Mouse (Mus musculus) gastrocnemius, adult 2 months (tissue): ENCODE measurements around the gene Rabgap1l. TPM values are rescaled to one million over a fixed set of nuclear protein-coding genes. Genes with fewer than 3 reads are reported as not detected.
"Not testable (repeated sequence)": the region's sequence is repeated elsewhere in the genome, so short reads cannot be mapped to it uniquely, and the experiment has no call there.

Experiments used
- DNase-seq: peaks from one replicate; pipeline ENCODE4 v3.0.0; 2022
- H3K27ac ChIP-seq: fragments of 200-600 bp; 2 replicates; pipeline ENCODE4 v1.8.1; 2022; ENCODE audit warnings: mild to moderate bottlenecking
- H3K4me3 ChIP-seq: fragments of 200-600 bp; 2 replicates; pipeline ENCODE4 v1.8.1; 2022; ENCODE audit warnings: mild to moderate bottlenecking, moderate library complexity
- CTCF ChIP-seq: fragments of 200-600 bp; IDR thresholded peaks from 2 replicates; pipeline ENCODE4 v1.8.1; 2022; ENCODE audit warnings: antibody characterized with exemption, mild to moderate bottlenecking, moderate library complexity
- intact Hi-C: fragments of 180-260 bp; cut with DNase I; formaldehyde crosslinking; loops from one replicate; pipeline ENCODE4 v1.15.1; 2025
- total RNA-seq, 2 experiments: library from RNA; stranded (reverse); gene quantifications; 2 replicates each; pipeline ENCODE4 v1.2.3; 2021

The Rabgap1l gene
- total RNA-seq, 2 experiments from 2014 or later: 7.7 to 15.3 TPM

DNA sequence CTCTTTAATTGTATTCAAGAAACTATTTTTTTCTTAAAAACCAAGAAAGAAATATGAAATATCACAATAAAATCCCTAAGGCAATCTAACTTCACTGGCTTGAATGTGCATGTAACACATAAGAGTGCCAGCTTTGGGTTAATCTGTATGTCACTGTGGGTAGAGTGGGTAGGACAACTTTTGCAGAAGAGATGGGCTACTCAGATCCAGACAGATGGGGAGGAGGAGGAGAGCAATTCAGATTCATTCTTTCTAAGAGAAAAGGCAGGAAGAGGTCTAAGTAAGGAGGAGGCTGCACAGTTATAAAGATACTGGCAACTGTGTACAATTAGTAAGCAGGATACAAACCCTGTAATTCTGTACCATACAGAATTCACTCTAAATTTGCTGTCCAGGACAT lies 327.8 kb downstream of the Rabgap1l start:
- no peak for DNase-seq
- TF ChIP-seq CTCF: no peak
- H3K4me3 ChIP-seq: no peak overlapping the region
- intact Hi-C loops: no loop called here
- H3K27ac ChIP-seq: no peak overlapping the region

- intact Hi-C loops: no loop called here
- no peak overlapping the region for H3K27ac ChIP-seq
- no peak overlapping the region for H3K4me3 ChIP-seq
- no peak for TF ChIP-seq CTCF
- DNase-seq: no peak
These were observed 328.9 kb downstream of the Rabgap1l start for GRCm38 (mm10) chr1:160464148-160464547.

- DNase-seq: no peak
- TF ChIP-seq CTCF: no peak
- intact Hi-C loops: no loop called here
- Histone ChIP-seq H3K27ac (no peak overlapping the region), H3K4me3 (no peak overlapping the region)
These were observed 332.7 kb downstream of the Rabgap1l start for GRCm38 (mm10) chr1:160460346-160460745.

GRCm38 (mm10) chr1:160451663-160452062 lies 341.3 kb downstream of the Rabgap1l start:
- H3K27ac ChIP-seq: no peak overlapping the region
- intact Hi-C loops: no loop called here
- no peak for TF ChIP-seq CTCF
- no peak for DNase-seq
- no peak overlapping the region for H3K4me3 ChIP-seq

- Histone ChIP-seq H3K4me3 (no peak overlapping the region), H3K27ac (no peak overlapping the region)
- DNase-seq: no peak
- intact Hi-C loops: no loop called here
- no peak for TF ChIP-seq CTCF
These were observed 344.3 kb downstream of the Rabgap1l start for GRCm38 (mm10) chr1:160448681-160449080.

DNA sequence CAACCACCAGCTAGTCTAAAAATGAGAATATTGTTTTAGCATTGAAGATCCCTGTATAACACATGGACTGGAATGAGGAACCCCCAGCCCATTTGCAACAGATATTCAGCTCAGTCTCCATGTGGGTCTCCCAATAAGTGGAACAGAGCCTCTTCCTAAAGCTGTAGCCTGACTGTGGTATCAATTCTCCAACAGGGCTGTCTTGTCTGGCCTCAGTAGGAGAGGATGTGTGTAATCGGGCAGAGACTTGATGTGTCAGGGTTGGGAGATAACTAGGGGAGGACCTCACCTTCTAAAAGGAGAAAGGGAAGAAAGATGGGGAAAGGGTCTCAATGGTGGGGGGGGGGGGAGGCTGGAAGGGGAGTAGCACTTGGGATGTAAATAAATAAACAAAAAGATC lies 346.2 kb downstream of the Rabgap1l start:
- DNase-seq: no peak
- TF ChIP-seq CTCF: no peak
- intact Hi-C loops: no loop called here
- H3K27ac ChIP-seq: no peak overlapping the region
- no peak overlapping the region for H3K4me3 ChIP-seq

DNA sequence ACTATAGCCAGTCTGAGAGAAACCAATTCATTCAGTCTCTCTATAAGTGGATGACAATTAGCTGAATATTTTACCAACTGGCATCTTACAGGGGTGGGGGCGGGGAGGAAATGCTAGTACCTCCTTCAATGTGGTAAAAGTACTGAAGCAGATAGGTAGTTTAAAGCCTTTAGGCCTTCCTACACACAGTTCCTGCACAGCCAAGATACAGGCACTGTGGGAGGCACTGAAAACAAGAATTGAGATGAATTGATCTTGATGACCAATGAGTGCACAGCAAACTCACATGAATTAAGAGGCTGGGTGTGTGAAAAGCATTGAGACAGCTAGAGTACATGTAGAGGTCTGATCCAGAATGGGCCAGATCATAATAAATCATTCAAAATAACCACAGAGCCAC lies 349.5 kb downstream of the Rabgap1l start:
- no peak for DNase-seq
- H3K27ac ChIP-seq: no peak overlapping the region
- H3K4me3 ChIP-seq: no peak overlapping the region
- intact Hi-C loops: no loop called here
- TF ChIP-seq CTCF: no peak

DNA sequence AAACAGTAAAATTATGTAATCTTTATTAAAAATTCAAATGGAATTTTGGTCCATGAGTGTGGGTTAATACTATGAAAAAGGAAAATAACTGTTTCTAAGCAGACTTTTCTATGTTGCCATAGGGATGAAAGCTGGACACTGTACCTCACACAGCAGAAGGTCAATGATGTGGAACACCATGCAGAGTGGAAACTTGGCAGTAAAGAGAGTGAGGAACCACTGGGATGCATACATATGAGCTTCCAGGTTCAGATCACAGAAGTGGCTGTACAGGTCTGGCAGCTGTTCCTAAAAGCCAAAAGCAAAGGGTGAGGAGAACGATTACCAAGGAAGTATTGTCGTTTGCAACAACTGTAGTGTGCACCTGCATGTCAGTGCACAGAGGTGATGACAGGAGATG lies 351.3 kb downstream of the Rabgap1l start:
- no peak for DNase-seq
- no peak overlapping the region for H3K4me3 ChIP-seq
- TF ChIP-seq CTCF: no peak
- H3K27ac ChIP-seq: no peak overlapping the region
- intact Hi-C loops: no loop called here

DNA sequence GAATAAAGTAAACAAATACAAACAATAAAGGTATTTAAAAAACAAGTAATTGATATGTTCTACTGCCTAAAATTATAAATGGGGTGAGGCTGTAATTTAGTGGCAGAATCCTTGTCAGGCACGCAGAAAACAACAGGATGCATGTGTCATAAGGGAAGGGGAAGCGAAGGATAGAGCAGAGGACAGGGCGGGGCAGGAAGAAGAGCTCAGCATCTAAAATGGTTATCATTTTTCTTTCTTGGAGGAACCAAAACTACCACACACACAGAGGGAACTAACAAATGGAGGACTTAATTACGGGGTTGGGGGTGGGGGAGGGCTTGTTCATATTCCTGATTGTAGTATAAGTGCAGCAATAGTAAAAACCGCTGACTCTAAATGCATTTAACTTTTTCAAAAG lies 351.9 kb downstream of the Rabgap1l start:
- no peak for DNase-seq
- Histone ChIP-seq H3K27ac (no peak overlapping the region), H3K4me3 (no peak overlapping the region)
- no peak for TF ChIP-seq CTCF
- intact Hi-C loops: no loop called here

DNA sequence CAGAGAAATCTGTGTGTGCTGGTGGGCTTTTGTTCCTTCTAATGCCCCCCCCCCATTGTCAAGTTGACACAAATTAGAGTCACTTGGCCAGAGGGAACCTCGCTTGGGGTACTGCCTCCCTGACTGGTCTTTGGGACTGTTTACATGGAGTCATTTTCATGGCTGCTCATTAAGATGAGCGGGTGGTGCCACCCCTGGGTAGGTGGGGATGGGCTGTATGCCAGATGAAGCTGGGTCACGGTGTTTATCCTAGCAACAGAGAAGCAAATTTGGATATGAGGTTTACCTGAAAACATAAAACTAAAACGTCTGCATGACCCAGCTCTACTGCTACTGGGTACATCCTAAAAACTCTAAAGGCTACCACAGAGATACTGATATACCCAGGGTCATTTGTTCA lies 354.2 kb downstream of the Rabgap1l start:
- DNase-seq: no peak
- no peak for TF ChIP-seq CTCF
- Histone ChIP-seq H3K27ac (no peak overlapping the region), H3K4me3 (no peak overlapping the region)
- intact Hi-C loops: no loop called here

DNA sequence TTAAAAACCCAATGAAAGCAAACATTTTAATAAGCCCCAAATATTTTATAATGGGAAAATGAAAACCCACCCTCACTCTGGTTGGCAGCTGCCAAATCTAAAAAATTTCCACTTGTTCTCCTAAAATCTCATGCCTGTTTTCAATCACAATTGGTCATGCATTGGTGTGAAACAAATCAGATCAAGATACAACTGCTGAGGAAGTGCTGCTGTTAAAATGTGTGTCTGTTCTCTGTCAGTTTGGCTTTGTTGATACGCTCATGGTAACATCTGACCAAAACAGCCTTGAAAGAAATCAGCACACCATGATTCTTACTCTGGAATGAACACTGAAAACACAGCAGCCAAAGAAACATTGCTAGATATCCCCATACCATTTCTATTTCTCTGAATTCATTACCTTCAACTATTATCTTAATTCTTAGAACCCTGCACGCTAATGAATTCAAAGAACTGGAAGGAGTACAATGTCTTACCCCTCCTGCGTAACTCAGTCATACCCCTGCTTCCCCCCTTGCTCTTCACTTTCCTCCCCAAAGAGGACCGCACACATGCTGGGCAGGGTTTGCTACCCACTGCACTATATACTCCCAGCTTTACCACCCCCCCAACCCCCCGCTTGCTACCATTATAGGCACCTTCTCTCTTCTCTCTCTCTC lies 375.7 kb downstream of the Rabgap1l start:
- intact Hi-C loops: no loop called here
- Histone ChIP-seq H3K27ac (no peak overlapping the region), H3K4me3 (no peak overlapping the region)
- TF ChIP-seq CTCF: no peak
- no peak for DNase-seq

- Histone ChIP-seq H3K27ac (no peak overlapping the region), H3K4me3 (no peak overlapping the region)
- no peak for DNase-seq
- peak; percentile 57 for TF ChIP-seq CTCF
- intact Hi-C loops: no loop called here
These were observed 382.2 kb downstream of the Rabgap1l start for GRCm38 (mm10) chr1:160410822-160411221.

- H3K4me3 ChIP-seq, DNase-seq, intact Hi-C loops, H3K27ac ChIP-seq: not testable (repeated sequence)
These were observed 383.3 kb downstream of the Rabgap1l start for GRCm38 (mm10) chr1:160409689-160410088.

GRCm38 (mm10) chr1:160409123-160409522 lies 383.9 kb downstream of the Rabgap1l start:
- no peak for DNase-seq
- no peak overlapping the region for H3K4me3 ChIP-seq
- no peak for TF ChIP-seq CTCF
- H3K27ac ChIP-seq: no peak overlapping the region
- intact Hi-C loops: no loop called here
